Mouse (Mus musculus) yolk sac, embryonic 10.5 days (tissue): ENCODE results near the gene Plcb1.
"Not testable (repeated sequence)": the region's sequence is repeated elsewhere in the genome, so short reads cannot be mapped to it uniquely, and the experiment has no call there.

Experiments
- DNase-seq: peaks from one replicate; pipeline ENCODE4 v3.0.0-alpha.2; 2017; ENCODE audit warnings: low spot score

Plcb1 gene

GRCm38 (mm10) chr2:134974711-134975110 is 188.8 kb downstream of the Plcb1 start:
- no peak for DNase-seq

GRCm38 (mm10) chr2:134976796-134977330 is 191.0 kb downstream of the Plcb1 start:
- no peak for DNase-seq

- DNase-seq = no peak
These were observed 191.8 kb downstream of the Plcb1 start for GRCm38 (mm10) chr2:134977641-134978040.

DNA sequence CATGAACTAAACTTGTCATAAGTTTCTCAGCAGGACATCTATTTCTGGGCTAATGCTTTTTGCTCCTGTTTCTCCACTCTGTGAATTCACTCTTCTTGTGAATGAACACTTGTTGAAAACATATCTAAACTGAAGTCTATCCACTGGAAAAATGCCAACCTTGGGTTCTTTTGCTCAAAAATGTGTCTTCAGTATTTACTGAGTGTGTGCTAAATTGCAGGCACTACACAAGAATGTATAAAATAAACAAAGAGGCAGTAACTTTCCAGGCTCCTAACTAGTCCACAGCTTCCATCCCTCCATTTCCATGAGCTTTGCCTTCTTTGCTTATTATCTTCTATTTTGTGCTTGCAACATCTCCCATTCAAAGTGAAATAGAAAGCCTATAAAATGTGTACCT is 195.5 kb downstream of the Plcb1 start:
- DNase-seq = peak; percentile 3

DNA sequence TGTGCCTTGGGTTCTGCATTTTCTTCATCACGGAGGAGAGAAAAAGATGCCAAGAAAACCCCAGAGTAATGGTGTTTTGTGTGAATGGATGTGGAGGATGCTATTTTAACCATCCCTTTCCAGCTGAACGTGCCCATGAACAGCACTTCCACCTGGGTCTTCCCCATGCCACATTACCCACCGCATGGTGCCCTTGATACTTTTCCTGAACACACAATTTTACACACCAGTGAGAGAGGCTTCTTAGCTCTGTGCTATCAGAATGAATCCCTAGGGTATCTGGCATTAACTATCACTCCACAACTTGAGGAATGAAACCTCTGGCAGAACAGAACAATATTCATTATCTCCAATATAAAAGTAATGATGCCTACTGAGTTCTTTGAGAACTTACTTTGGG is 199.0 kb downstream of the Plcb1 start:
- no peak for DNase-seq

- no peak for DNase-seq
These were observed 202.1 kb downstream of the Plcb1 start for GRCm38 (mm10) chr2:134987978-134988377.

DNA sequence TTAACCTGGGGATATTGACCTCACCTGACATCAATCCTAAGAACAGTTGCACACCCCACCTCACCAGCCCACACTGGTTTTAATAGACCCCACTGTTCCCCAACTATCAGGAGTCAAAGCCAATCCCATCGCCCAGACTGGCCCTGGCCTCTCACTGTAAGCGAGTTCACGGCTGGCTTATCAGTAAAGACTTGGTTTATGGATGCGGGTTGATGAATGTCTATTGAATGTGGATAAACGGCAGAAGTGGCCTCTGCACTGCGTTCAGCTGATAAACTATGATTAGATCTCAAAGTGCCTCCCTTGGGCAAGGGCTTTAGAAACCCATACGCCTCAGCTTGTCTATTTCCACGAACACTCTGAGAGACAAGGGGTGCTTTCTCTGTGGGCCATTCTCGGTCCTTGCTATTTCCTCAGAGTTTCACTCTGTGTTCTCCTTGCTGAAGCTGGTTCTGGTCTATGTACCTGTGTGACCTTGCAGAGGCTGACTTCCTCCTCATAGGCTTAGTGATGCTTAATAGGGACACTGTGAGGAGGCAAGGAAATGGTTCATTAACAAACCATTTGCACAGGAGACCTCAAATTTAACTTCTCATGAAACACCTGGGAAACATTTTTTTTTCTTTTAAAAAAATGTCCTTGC is 203.9 kb downstream of the Plcb1 start:
- no peak for DNase-seq

- no peak for DNase-seq
These were observed 221.3 kb downstream of the Plcb1 start for GRCm38 (mm10) chr2:135007134-135007533.

GRCm38 (mm10) chr2:135007885-135008284 is 222.0 kb downstream of the Plcb1 start:
- not testable (repeated sequence) for DNase-seq

DNA sequence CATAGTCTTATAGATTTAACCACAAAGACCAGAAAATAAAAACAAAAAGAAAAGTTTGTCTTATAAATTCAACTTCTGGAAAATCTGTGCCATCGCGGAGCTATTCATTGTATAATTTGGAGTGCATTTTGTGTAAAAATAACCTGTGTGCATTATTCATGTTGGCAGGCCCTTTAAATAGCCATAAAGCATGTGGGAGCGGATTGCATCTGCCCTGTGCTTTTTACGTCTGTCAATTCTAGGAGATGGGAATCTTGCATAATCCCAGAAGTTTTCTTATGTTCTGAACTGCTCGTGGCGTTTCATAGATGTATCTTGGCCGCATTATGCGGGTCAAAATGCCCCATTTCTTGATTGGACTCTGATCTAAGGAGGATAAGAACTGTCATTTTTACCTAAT is 224.5 kb downstream of the Plcb1 start:
- no peak for DNase-seq

- no peak for DNase-seq
These were observed 229.6 kb downstream of the Plcb1 start for GRCm38 (mm10) chr2:135015501-135015900.

DNA sequence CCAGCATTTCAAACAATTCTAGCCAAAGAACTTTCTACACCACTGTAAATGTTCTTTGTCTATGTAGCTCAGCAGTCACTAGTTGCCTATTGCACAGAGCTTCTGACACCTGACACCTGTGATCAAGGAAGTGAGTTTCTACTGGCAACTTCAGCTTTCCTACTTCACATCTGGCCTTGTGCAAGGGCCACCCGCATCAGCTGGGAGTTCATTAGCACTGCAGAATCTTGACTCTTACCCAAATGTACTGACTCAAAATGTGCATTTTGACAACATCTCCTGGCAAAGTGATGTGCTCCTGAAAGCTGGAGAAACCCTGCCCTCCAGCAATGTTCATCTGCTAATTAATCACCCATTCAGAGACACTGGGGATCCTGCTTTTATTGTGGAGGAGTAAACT is 232.4 kb downstream of the Plcb1 start:
- no peak for DNase-seq

- no peak for DNase-seq
These were observed 232.8 kb downstream of the Plcb1 start for GRCm38 (mm10) chr2:135018708-135019107.

DNA sequence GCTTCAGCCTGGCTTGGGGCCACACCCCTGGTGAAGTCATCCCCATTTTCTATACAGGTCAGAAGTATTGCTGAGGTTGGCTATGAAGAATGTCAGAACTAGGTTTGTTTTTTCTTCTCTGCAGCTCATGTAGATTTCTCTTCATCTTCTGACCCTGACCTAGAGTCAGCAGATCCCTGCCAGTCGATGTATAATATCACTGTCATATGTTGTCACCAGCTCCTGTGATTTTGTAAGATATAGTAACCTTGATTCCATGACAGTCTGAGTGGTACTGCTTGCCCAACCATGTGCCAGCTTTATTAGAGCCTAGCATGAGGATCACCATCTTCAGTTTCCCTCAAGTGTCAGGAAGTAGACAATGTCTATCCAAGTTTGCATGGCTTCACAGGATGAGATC is 233.7 kb downstream of the Plcb1 start:
- DNase-seq = no peak

- DNase-seq = no peak
These were observed 243.4 kb downstream of the Plcb1 start for GRCm38 (mm10) chr2:135029288-135029687.

- DNase-seq = no peak
These were observed 243.8 kb downstream of the Plcb1 start for GRCm38 (mm10) chr2:135029700-135030099.

- DNase-seq = no peak
These were observed 249.9 kb downstream of the Plcb1 start for GRCm38 (mm10) chr2:135035640-135036260.

GRCm38 (mm10) chr2:135048791-135049190 is 262.9 kb downstream of the Plcb1 start:
- no peak for DNase-seq

- DNase-seq = no peak
These were observed 263.4 kb downstream of the Plcb1 start for GRCm38 (mm10) chr2:135049283-135049682.

DNA sequence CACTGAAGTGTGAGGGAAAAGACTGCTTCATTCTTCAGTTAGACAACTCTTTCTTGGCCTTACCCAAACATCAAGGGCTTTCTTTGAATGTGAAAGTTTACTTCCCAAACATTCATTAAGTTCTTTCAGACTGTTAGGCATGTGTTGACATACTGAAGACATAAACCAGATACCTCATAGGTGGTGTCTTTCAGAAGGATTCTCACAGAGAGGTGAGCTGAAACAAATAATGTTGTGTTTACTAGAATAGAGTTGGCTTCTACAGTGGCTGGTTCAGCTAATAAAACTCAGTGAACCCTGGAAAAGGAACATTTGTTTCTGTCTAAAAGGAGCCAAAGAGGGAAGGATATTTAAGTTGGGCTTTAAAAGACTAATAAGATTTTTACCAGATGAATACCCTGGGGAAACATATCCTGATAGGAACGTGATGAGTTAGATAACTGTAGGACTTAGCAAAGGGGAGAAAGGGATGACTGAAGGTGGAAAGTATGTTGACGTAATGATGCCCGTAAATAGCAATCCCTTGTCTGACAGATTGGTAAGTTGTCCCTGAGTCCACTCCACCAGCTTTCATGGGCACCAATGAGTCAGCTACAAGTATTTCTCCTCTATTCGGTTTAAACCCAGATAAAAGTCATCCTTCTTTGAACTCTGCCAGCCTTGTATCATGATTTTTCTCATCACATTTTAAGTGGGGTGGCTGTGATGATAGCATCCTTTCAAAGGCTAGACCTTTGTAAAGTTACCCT is 265.8 kb downstream of the Plcb1 start:
- DNase-seq = no peak

DNA sequence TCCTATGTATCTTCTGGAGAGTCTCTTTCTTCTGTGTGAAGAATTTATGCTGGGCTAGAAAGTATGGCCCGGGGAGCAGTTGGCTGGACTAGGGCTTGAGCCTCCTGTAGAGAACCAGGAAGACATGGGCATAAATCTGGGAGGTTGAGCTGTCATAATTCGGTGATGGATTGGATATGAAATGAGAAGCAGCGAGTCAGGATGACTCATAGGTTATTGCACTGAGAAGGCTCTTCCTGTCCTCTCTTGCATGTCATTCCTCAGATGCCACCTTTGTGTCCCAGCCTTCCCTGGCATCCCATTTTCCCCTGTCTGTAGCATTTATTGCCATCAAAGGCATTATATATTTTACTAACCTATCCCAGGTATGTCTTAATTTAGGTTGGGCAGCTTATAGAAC is 267.5 kb downstream of the Plcb1 start:
- no peak for DNase-seq

DNA sequence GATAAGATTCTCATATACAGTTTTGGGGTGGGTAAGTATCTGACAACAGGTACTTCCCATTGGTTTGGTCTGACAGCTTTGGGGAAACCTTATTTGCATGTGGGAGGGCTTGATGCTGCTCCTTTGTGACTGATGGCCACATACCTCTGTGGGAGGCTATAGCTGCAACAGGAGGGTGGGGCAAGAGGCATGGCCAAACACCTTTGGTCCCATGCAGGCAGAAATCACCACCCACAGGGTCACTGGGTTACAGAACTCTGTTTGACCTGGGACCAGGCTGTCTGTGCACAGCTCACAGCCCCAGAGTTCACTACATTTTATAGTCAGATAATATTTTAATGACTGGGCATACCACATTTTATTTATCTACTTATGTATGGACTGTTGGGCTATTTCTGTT is 281.6 kb downstream of the Plcb1 start:
- no peak for DNase-seq

- no peak for DNase-seq
These were observed 285.5 kb downstream of the Plcb1 start for GRCm38 (mm10) chr2:135071349-135071748.
